Mouse (Mus musculus) kidney, postnatal 36 days (tissue): Measurements from ENCODE around the gene Dhh.

Experiments used
- DNase-seq, 2 experiments: peaks; one replicate each; pipeline ENCODE4 v3.0.0; 2021 to 2022; ENCODE audit warnings: mixed read lengths in 2 of 2

Gene Dhh

GRCm38 (mm10) chr15:98914903-98915302 lies 16.6 kb upstream of the Dhh start:
- DNase-seq = no peak

GRCm38 (mm10) chr15:98904692-98905091 lies 6.4 kb upstream of the Dhh start:
- DNase-seq = peak; percentile 34 to 73

- DNase-seq = no peak
Measured at GRCm38 (mm10) chr15:98902600-98902999, 4.3 kb upstream of the Dhh start.

GRCm38 (mm10) chr15:98901530-98901929 lies 3.2 kb upstream of the Dhh start:
- no peak for DNase-seq

GRCm38 (mm10) chr15:98897495-98897894 lies 845 bp downstream of the Dhh start:
- peak; percentile 49 to 57 for DNase-seq

GRCm38 (mm10) chr15:98895635-98896589 lies 2.4 kb downstream of the Dhh start:
- peak in 1 of 2 experiments; percentile 55 for DNase-seq

- no peak for DNase-seq
Measured at GRCm38 (mm10) chr15:98894746-98895634, 3.4 kb downstream of the Dhh start.

- peak in 1 of 2 experiments; percentile 69 for DNase-seq
Measured at GRCm38 (mm10) chr15:98893940-98894745, 4.2 kb downstream of the Dhh start, which contains the start of gene Rhebl1. Gene Rhebl1, minus strand, starts transcription at chr15:98894540.

- DNase-seq = no peak
Measured at GRCm38 (mm10) chr15:98893036-98893435, 5.3 kb downstream of the Dhh start.

GRCm38 (mm10) chr15:98891907-98892606 lies 6.3 kb downstream of the Dhh start:
- DNase-seq = peak; percentile 78 to 88

- DNase-seq = no peak
Measured at GRCm38 (mm10) chr15:98891198-98891742, 7.1 kb downstream of the Dhh start.

- DNase-seq = no peak
Measured at GRCm38 (mm10) chr15:98887526-98887925, 10.8 kb downstream of the Dhh start.

GRCm38 (mm10) chr15:98886667-98887387 lies 11.5 kb downstream of the Dhh start:
- DNase-seq = no peak

- peak in 1 of 2 experiments; percentile 40 for DNase-seq
Measured at GRCm38 (mm10) chr15:98884106-98884505, 14.2 kb downstream of the Dhh start.

GRCm38 (mm10) chr15:98883661-98884060 lies 14.7 kb downstream of the Dhh start:
- peak; percentile 77 to 90 for DNase-seq

GRCm38 (mm10) chr15:98881656-98882008 lies 16.7 kb downstream of the Dhh start:
- DNase-seq = no peak

- DNase-seq = peak; percentile 96 to 98
Measured at GRCm38 (mm10) chr15:98880978-98881655, 17.2 kb downstream of the Dhh start.

GRCm38 (mm10) chr15:98877331-98877730 lies 21.0 kb downstream of the Dhh start:
- peak; percentile 83 for DNase-seq

- peak; percentile 93 to 95 for DNase-seq
Measured at GRCm38 (mm10) chr15:98871916-98872888, 26.1 kb downstream of the Dhh start.
